In genomic region chr10:95408487-95408886, GRCm38 (mm10) we compare ENCODE assay signal across 21 mouse cellular contexts. TPM values are rescaled to one million over a fixed set of nuclear protein-coding genes. Genes with fewer than 3 reads are reported as not detected.
DNase-seq lines count a peak whose midpoint lies in the region; ATAC-seq and TF ChIP-seq lines count a peak whose summit lies in the region.
"Had no signal": no experiment of that assay in that cellular context is flagged by ENCODE, and none has a peak within 500 bp of the region (broad histone marks: within the 10 kb centered on the region; RNA-seq: fewer than 3 reads in every experiment).

No protein-coding gene starts in this region.

- no peak overlapping the region for H3K9ac ChIP-seq in heart, adult 2 months (ENCODE audit: low read depth, low read length)
- H3K9ac ChIP-seq in liver, postnatal 0 days (replicated peaks) = no peak overlapping the region
- no peak overlapping the region for H3K9ac ChIP-seq in liver, embryonic 11.5 days (ENCODE audit: low read depth, low read length)
- no peak overlapping the region for H3K9ac ChIP-seq in midbrain, embryonic 11.5 days (ENCODE audit: low read length)
- H3K9ac ChIP-seq in midbrain, embryonic 16.5 days (ENCODE audit: low read depth, low read length) = no peak overlapping the region
- H3K9ac ChIP-seq: embryonic facial prominence, embryonic 12.5 days; forebrain, embryonic 13.5 days; forebrain, embryonic 15.5 days had no signal

- intact Hi-C loops in heart, adult 2 months (cut with DNase I) = no loop called here

- 0 out of 2 replicates have a peak, but pooled peaks cover 2% of the 10 kb centered on the region for H3K79me2 ChIP-seq in heart, adult 2 months (replicated peaks; ENCODE audit: control insufficient read depth, insufficient read depth, low read length)
- peaks cover 9% of the 10 kb centered on the region for H3K79me2 ChIP-seq in myocyte (ENCODE audit: control insufficient read depth, insufficient read depth)

- H3K27me3 ChIP-seq in heart, adult 2 months (ENCODE audit: control insufficient read depth, insufficient read depth, low read length) = no peaks in the 10 kb centered on the region
- H3K27me3 ChIP-seq in liver, postnatal 0 days (ENCODE audit: insufficient read depth, low read length) = no peaks in the 10 kb centered on the region
- peaks cover 6% of the 10 kb centered on the region for H3K27me3 ChIP-seq in liver, embryonic 11.5 days (replicated peaks; ENCODE audit: control insufficient read depth, insufficient read depth, low read length)
- H3K27me3 ChIP-seq in midbrain, embryonic 11.5 days (ENCODE audit: control insufficient read depth, insufficient read depth, low read length) = peaks cover 2% of the 10 kb centered on the region
- no peaks in the 10 kb centered on the region for H3K27me3 ChIP-seq in midbrain, embryonic 16.5 days (ENCODE audit: control insufficient read depth, insufficient read depth, low read depth, low read length)
- no peaks in the 10 kb centered on the region for H3K27me3 ChIP-seq in myocyte (ENCODE audit: control insufficient read depth, insufficient read depth, insufficient read length)
- H3K27me3 ChIP-seq: embryonic facial prominence, embryonic 12.5 days; forebrain, embryonic 15.5 days; Patski had no signal

- H3K4me1 ChIP-seq in heart, adult 2 months (ENCODE audit: control insufficient read depth, insufficient read depth, low read length) = peaks cover 11% of the 10 kb centered on the region
- no peaks in the 10 kb centered on the region for H3K4me1 ChIP-seq in liver, postnatal 0 days (ENCODE audit: insufficient read depth)
- no peaks in the 10 kb centered on the region for H3K4me1 ChIP-seq in liver, embryonic 11.5 days (replicated peaks; ENCODE audit: control insufficient read depth, insufficient read depth, low read length)
- H3K4me1 ChIP-seq in midbrain, embryonic 11.5 days (ENCODE audit: control insufficient read depth, insufficient read depth, low read length) = no peaks in the 10 kb centered on the region
- H3K4me1 ChIP-seq in midbrain, embryonic 16.5 days (ENCODE audit: control insufficient read depth, insufficient read depth, low read length) = peaks cover 2% of the 10 kb centered on the region; the same call in 1 of the 2 replicates
- H3K4me1 ChIP-seq: embryonic facial prominence, embryonic 12.5 days had no signal

- peak overlapping the region; percentile 58 for H3K27ac ChIP-seq in heart, adult 2 months
- no peak overlapping the region for H3K27ac ChIP-seq in liver, postnatal 0 days (ENCODE audit: low read depth)
- H3K27ac ChIP-seq in liver, embryonic 11.5 days (ENCODE audit: low read depth, low read length) = no peak overlapping the region
- no peak overlapping the region for H3K27ac ChIP-seq in midbrain, embryonic 11.5 days (ENCODE audit: low read depth, low read length)
- no peak overlapping the region for H3K27ac ChIP-seq in midbrain, embryonic 16.5 days (ENCODE audit: low read length)
- H3K27ac ChIP-seq: embryonic facial prominence, embryonic 10.5 days; embryonic facial prominence, embryonic 12.5 days; forebrain, embryonic 13.5 days; forebrain, embryonic 15.5 days had no signal

- no peak for TF ChIP-seq CTCF in heart, adult 2 months (IDR thresholded peaks at IDR 0.05)
- no peak for TF ChIP-seq CTCF in liver, postnatal 0 days (IDR thresholded peaks at IDR 0.05; ENCODE audit: low read depth)

- H3K4me3 ChIP-seq in heart, adult 2 months = no peak overlapping the region
- H3K4me3 ChIP-seq in liver, postnatal 0 days (ENCODE audit: low read depth, low read length) = no peak overlapping the region
- no peak overlapping the region for H3K4me3 ChIP-seq in liver, embryonic 11.5 days (ENCODE audit: low read depth, low read length)
- H3K4me3 ChIP-seq in midbrain, embryonic 11.5 days (ENCODE audit: low read depth, low read length) = no peak overlapping the region
- no peak overlapping the region for H3K4me3 ChIP-seq in midbrain, embryonic 16.5 days (ENCODE audit: low read depth, low read length)
- H3K4me3 ChIP-seq in myocyte = no peak overlapping the region
- H3K4me3 ChIP-seq: embryonic facial prominence, embryonic 10.5 days; embryonic facial prominence, embryonic 12.5 days; forebrain, embryonic 13.5 days; forebrain, embryonic 15.5 days had no signal

- TF ChIP-seq POLR2A in heart, adult 2 months (IDR thresholded peaks at IDR 0.05; ENCODE audit: insufficient read depth, low read depth, low read length) = no peak
- peak; percentile 17 for TF ChIP-seq POLR2A in myocyte (IDR thresholded peaks at IDR 0.05; ENCODE audit: insufficient read length, low read depth)

- H3K36me3 ChIP-seq in heart, adult 2 months (ENCODE audit: control insufficient read depth, insufficient read depth, low read length) = peaks cover 39% of the 10 kb centered on the region
- H3K36me3 ChIP-seq in liver, postnatal 0 days (replicated peaks; ENCODE audit: insufficient read depth, low read length) = peaks cover 9% of the 10 kb centered on the region
- H3K36me3 ChIP-seq in liver, embryonic 11.5 days (ENCODE audit: control insufficient read depth, insufficient read depth, low read length) = no peaks in the 10 kb centered on the region
- no peaks in the 10 kb centered on the region for H3K36me3 ChIP-seq in midbrain, embryonic 11.5 days (ENCODE audit: control insufficient read depth, insufficient read depth, low read length)
- H3K36me3 ChIP-seq in midbrain, embryonic 16.5 days (ENCODE audit: control insufficient read depth, insufficient read depth, low read length) = no peaks in the 10 kb centered on the region
- H3K36me3 ChIP-seq in myocyte (ENCODE audit: control insufficient read depth, insufficient read depth) = peaks cover 26% of the 10 kb centered on the region
- H3K36me3 ChIP-seq: embryonic facial prominence, embryonic 10.5 days; embryonic facial prominence, embryonic 12.5 days; forebrain, embryonic 15.5 days had no signal

- peak; percentile 80 for ATAC-seq in liver, postnatal 0 days
- no peak for ATAC-seq in liver, embryonic 11.5 days (replicated peaks; ENCODE audit: low FRiP score)
- no peak for ATAC-seq in midbrain, embryonic 11.5 days (ENCODE audit: low FRiP score)
- no peak for ATAC-seq in midbrain, embryonic 16.5 days
- ATAC-seq: activated CD4-positive, CD25-positive, alpha-beta regulatory T cell, adult 4 months; forebrain, embryonic 13.5 days; forebrain, embryonic 15.5 days; Patski had no signal

- no peak overlapping the region for H3K4me2 ChIP-seq in liver, postnatal 0 days (ENCODE audit: low read depth, low read length)
- H3K4me2 ChIP-seq in liver, embryonic 11.5 days = no peak overlapping the region
- H3K4me2 ChIP-seq in midbrain, embryonic 11.5 days = no peak overlapping the region
- H3K4me2 ChIP-seq in midbrain, embryonic 16.5 days (ENCODE audit: low read length) = no peak overlapping the region
- H3K4me2 ChIP-seq in myocyte (ENCODE audit: low read depth) = peak overlapping the region; percentile 68
- H3K4me2 ChIP-seq: embryonic facial prominence, embryonic 12.5 days; forebrain, embryonic 13.5 days; forebrain, embryonic 15.5 days had no signal

- no peak for TF ChIP-seq EP300 in heart, adult 2 months (IDR thresholded peaks at IDR 0.05; ENCODE audit: insufficient read depth, low read depth, low read length)
- no peak for TF ChIP-seq EP300 in liver, postnatal 0 days (IDR thresholded peaks at IDR 0.05; ENCODE audit: low read depth)

- no peak overlapping the region for H3ac ChIP-seq in myocyte (ENCODE audit: control insufficient read depth, insufficient read length)

- no peaks in the 10 kb centered on the region for H3K9me3 ChIP-seq in liver, postnatal 0 days (ENCODE audit: low read length)
- H3K9me3 ChIP-seq in liver, embryonic 11.5 days (ENCODE audit: control insufficient read depth, low read length) = no peaks in the 10 kb centered on the region
- H3K9me3 ChIP-seq in midbrain, embryonic 11.5 days (ENCODE audit: control insufficient read depth, low read length) = no peaks in the 10 kb centered on the region
- no peaks in the 10 kb centered on the region for H3K9me3 ChIP-seq in midbrain, embryonic 16.5 days (replicated peaks; ENCODE audit: control insufficient read depth, low read length, poor library complexity, severe bottlenecking)
- H3K9me3 ChIP-seq: embryonic facial prominence, embryonic 10.5 days; embryonic facial prominence, embryonic 12.5 days; forebrain, embryonic 13.5 days; forebrain, embryonic 15.5 days had no signal

- WGBS in heart, adult 2 months = 64% methylated on average over 9 of the region's 9 CpGs
- 75% methylated on average over 9 of the region's 9 CpGs for WGBS in liver, postnatal 0 days (ENCODE audit: insufficient replicate concordance)
- WGBS in liver, embryonic 11.5 days = 78% methylated on average over 9 of the region's 9 CpGs
- 83% methylated on average over 9 of the region's 9 CpGs for WGBS in midbrain, embryonic 11.5 days
- WGBS in midbrain, embryonic 16.5 days = 76% methylated on average over 9 of the region's 9 CpGs

- no peak for DNase-seq in heart, adult 2 months
- no peak for DNase-seq in heart, adult 18-20 months
- no peak for DNase-seq in liver, postnatal 0 days
- no peak for DNase-seq in liver, embryonic 11.5 days (ENCODE audit: low spot score)
- peak; percentile 37 for DNase-seq in midbrain, embryonic 11.5 days (ENCODE audit: low spot score, missing footprints)
- DNase-seq in thymus, postnatal 0 days (ENCODE audit: low spot score) = no peak
- DNase-seq: adrenal gland, adult 8-10 months; adrenal gland, postnatal 14 days; adrenal gland, postnatal 36 days; cerebellum, adult 11-12 months; cerebellum, adult 2 months; cerebellum, adult 9-10 months; cerebellum, postnatal 25 days had no signal

TF ChIP-seq in myocyte, 11 proteins besides CTCF, POLR2A, EP300 and RAD21:
- TF ChIP-seq POLR2AphosphoS2 (IDR thresholded peaks at IDR 0.05; ENCODE audit: insufficient read length, low read depth) (no peak), MYOD1 (IDR thresholded peaks at IDR 0.05; ENCODE audit: control insufficient read depth in 1 of 3, insufficient read length in 2 of 3, low read depth in 2 of 3) (peak in 2 of 3 experiments; percentile 22 to 60), MYOG (IDR thresholded peaks at IDR 0.05; ENCODE audit: control insufficient read depth in 1 of 3, insufficient read depth in 1 of 3, insufficient read length in 2 of 3, low read depth in 2 of 3) (peak in 1 of 3 experiments; percentile 52)

RNA-seq across cellular contexts. Expression of gene Socs2, which starts 8.5 kb away (rescaled TPM):
- 10 to 100 TPM; 49.9 to 62.4 TPM for total RNA-seq in heart, adult 2 months (2021)
- polyA plus RNA-seq in heart, adult 2 months (2012; rRNA removed) = 30.5 and 37.7 TPM in 2 replicates
- total RNA-seq in heart, adult 18-20 months (2021) = 10 to 100 TPM; 34.3 to 39.3 TPM
- polyA plus RNA-seq in liver, postnatal 0 days (2015; fragmentation: Nextera tagmentation; extraction: Ambion mirVana) = 67.1 and 86.5 TPM in 2 replicates
- 19.4 and 21.1 TPM in 2 replicates for polyA plus RNA-seq in liver, embryonic 11.5 days (2014; fragmentation: Nextera tagmentation; extraction: Ambion mirVana)
- polyA plus RNA-seq in midbrain, embryonic 11.5 days (2014; fragmentation: Nextera tagmentation; extraction: Ambion mirVana) = 28.8 and 30.5 TPM in 2 replicates
- polyA plus RNA-seq in midbrain, embryonic 16.5 days (2015; fragmentation: Nextera tagmentation; extraction: Ambion mirVana) = 122 and 131 TPM in 2 replicates
- polyA plus RNA-seq in myocyte (2012; fragmentation: generic; extraction: Trizol) = 27.5 TPM
- polyA plus RNA-seq in thymus, postnatal 0 days (2015; fragmentation: Nextera tagmentation; extraction: Ambion mirVana) = 14.7 and 17.3 TPM in 2 replicates
